Mouse (Mus musculus) E14TG2a.4 (cell line): ENCODE measurements around the gene Gm572.

Experiments used
- CTCF ChIP-seq: conservative IDR thresholded peaks from 2 replicates; pipeline ENCODE4 v1.5.1; 2014; ENCODE audit warnings: low read length
- NANOG ChIP-seq: IDR thresholded peaks from 2 replicates; pipeline ENCODE4 v1.6.1; 2014; ENCODE audit warnings: borderline replicate concordance, low read length, mixed read lengths
- POU5F1 ChIP-seq: IDR thresholded peaks from 2 replicates; pipeline ENCODE4 v1.6.1; 2014; ENCODE audit warnings: low read length, borderline replicate concordance

DNA sequence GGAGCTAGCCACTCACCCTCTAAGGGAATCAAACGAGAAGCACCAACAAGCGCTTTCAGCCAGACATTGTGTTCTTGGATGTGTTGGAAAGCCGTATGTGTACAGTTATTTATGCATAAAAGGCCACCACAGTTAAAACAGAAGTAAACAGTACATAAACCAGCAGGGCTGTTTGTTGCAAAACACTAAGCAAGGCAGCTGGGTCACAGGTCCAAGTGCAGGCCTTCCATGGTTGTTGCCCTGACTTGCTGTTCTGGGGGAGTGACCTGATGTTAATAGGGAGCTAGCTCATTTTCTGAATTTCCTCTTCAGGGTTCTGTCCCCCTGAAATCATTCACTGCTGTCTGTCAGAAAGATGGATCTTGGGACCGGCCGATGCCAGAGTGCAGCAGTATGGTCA lies 33.3 kb upstream of the Gm572 start:
- TF ChIP-seq CTCF (no peak), POU5F1 (no peak), NANOG (no peak)
